Mouse (Mus musculus) myocyte (in vitro differentiated cells): Measurements from ENCODE around the gene Ldah. TPM values are rescaled to one million over a fixed set of nuclear protein-coding genes. Genes with fewer than 3 reads are reported as not detected.

Experiments used
- H3K27me3 ChIP-seq: one replicate; pipeline ENCODE4 v1.6.1; 2011; ENCODE audit not compliant: control insufficient read depth, insufficient read depth, insufficient read length
- H3K36me3 ChIP-seq: one replicate; pipeline ENCODE4 v1.6.1; 2011; ENCODE audit not compliant: control insufficient read depth, insufficient read depth
- H3K4me2 ChIP-seq: one replicate; pipeline ENCODE4 v1.6.1; 2011; ENCODE audit warnings: low read depth, control low read depth
- H3K4me3 ChIP-seq: one replicate; pipeline ENCODE4 v1.5.1; 2011; ENCODE audit warnings: mild to moderate bottlenecking, control low read depth, moderate library complexity
- H3K79me2 ChIP-seq: one replicate; pipeline ENCODE4 v1.6.1; 2011; ENCODE audit not compliant: control insufficient read depth, insufficient read depth
- H3ac ChIP-seq: one replicate; pipeline ENCODE4 v1.6.1; 2011; ENCODE audit not compliant: control insufficient read depth, insufficient read length
- CEBPB ChIP-seq: IDR thresholded peaks from 2 replicates; pipeline ENCODE4 v1.6.1; 2011; ENCODE audit warnings: mild to moderate bottlenecking, moderate library complexity; ENCODE audit not compliant: poor library complexity, insufficient read depth, severe bottlenecking
- E2F4 ChIP-seq: IDR thresholded peaks from one replicate; pipeline ENCODE4 v1.6.1; 2011; ENCODE audit warnings: mild to moderate bottlenecking, control low read depth, moderate library complexity; ENCODE audit not compliant: insufficient read depth
- MAX ChIP-seq: IDR thresholded peaks from one replicate; pipeline ENCODE4 v1.6.1; 2011; ENCODE audit warnings: low read depth, mild to moderate bottlenecking, control low read depth
- MYOD1 ChIP-seq, 3 experiments: IDR thresholded peaks; one replicate each; pipeline ENCODE4 v1.6.1; 2011; ENCODE audit warnings: control low read depth in 2 of 3, low read depth in 2 of 3, mild to moderate bottlenecking in 2 of 3, moderate library complexity in 1 of 3; ENCODE audit not compliant: insufficient read length in 2 of 3, control insufficient read depth in 1 of 3
- MYOG ChIP-seq, 3 experiments: IDR thresholded peaks; one replicate each; pipeline ENCODE4 v1.6.1; 2011; ENCODE audit warnings: control low read depth in 2 of 3, low read depth in 2 of 3, mild to moderate bottlenecking in 2 of 3; ENCODE audit not compliant: insufficient read length in 2 of 3, control insufficient read depth in 1 of 3, insufficient read depth in 1 of 3
- POLR2A ChIP-seq: IDR thresholded peaks from one replicate; pipeline ENCODE4 v1.6.1; 2011; ENCODE audit warnings: low read depth, mild to moderate bottlenecking, control low read depth, moderate library complexity; ENCODE audit not compliant: insufficient read length
- POLR2AphosphoS2 ChIP-seq: IDR thresholded peaks from one replicate; pipeline ENCODE4 v1.6.1; 2011; ENCODE audit warnings: low read depth, control low read depth; ENCODE audit not compliant: insufficient read length
- REST ChIP-seq: IDR thresholded peaks from one replicate; pipeline ENCODE4 v1.6.1; 2011; ENCODE audit warnings: mild to moderate bottlenecking, control low read depth, moderate library complexity; ENCODE audit not compliant: insufficient read depth, insufficient read length
- SRF ChIP-seq: IDR thresholded peaks from one replicate; pipeline ENCODE4 v1.6.1; 2011; ENCODE audit warnings: low read depth; ENCODE audit not compliant: control insufficient read depth, insufficient read length
- TCF12 ChIP-seq: IDR thresholded peaks from one replicate; pipeline ENCODE4 v1.6.1; 2011; ENCODE audit warnings: mild to moderate bottlenecking, control low read depth; ENCODE audit not compliant: poor library complexity, insufficient read depth, severe bottlenecking
- TCF3 ChIP-seq: IDR thresholded peaks from one replicate; pipeline ENCODE4 v1.6.1; 2011; ENCODE audit warnings: low read depth, control low read depth; ENCODE audit not compliant: insufficient read length
- USF1 ChIP-seq: IDR thresholded peaks from one replicate; pipeline ENCODE4 v1.6.1; 2011; ENCODE audit warnings: low read depth, mild to moderate bottlenecking, control low read depth, moderate library complexity
- polyA plus RNA-seq: library from polyadenylated mRNA; unstranded; fragments of >200 nt; fragmentation: generic; extraction: Trizol; gene quantifications from one replicate; pipeline ENCODE4 v1.2.1, GENCODE M21; 2012; ENCODE audit warnings: missing spikeins

Ldah gene
- polyA plus RNA-seq, 1 experiment: 35.0 TPM

- no peaks in the 10 kb centered on the region for H3K27me3 ChIP-seq
- H3K4me3 ChIP-seq: peak within 1 kb of the TSS; percentile 54
- peak within 1 kb of the TSS; percentile 86 for H3K4me2 ChIP-seq
- peaks cover 28% of the 10 kb centered on the region for H3K79me2 ChIP-seq
- peak within 1 kb of the TSS; percentile 27 for H3ac ChIP-seq
- TF ChIP-seq MYOD1 (IDR thresholded peaks at IDR 0.05; ENCODE audit: control insufficient read depth in 1 of 3, insufficient read length in 2 of 3, low read depth in 2 of 3): peak in 1 of 3 experiments; percentile 35
- TF ChIP-seq TCF3: no peak
- peak; percentile 93 for TF ChIP-seq POLR2A
- no peak for TF ChIP-seq SRF
- TF ChIP-seq CEBPB: no peak
- TF ChIP-seq USF1: no peak
- no peak for TF ChIP-seq REST
- TF ChIP-seq E2F4: no peak
- peak; percentile 95 for TF ChIP-seq POLR2AphosphoS2
- no peak for TF ChIP-seq MAX
- no peak for TF ChIP-seq TCF12
- TF ChIP-seq MYOG (IDR thresholded peaks at IDR 0.05; ENCODE audit: control insufficient read depth in 1 of 3, insufficient read depth in 1 of 3, insufficient read length in 2 of 3, low read depth in 2 of 3): no peak
- H3K36me3 ChIP-seq: peaks cover 10% of the 10 kb centered on the region
Observed at GRCm38 (mm10) chr12:8313270-8313771, 105.4 kb downstream of the Ldah start, which contains the start of gene Hs1bp3. TSS of gene Hs1bp3 (plus strand) at chr12:8313432.

- Histone ChIP-seq H3K27me3 (no peaks in the 10 kb centered on the region), H3ac (peak overlapping the region; percentile 27), H3K79me2 (peaks cover 28% of the 10 kb centered on the region), H3K4me3 (peak overlapping the region; percentile 54), H3K36me3 (peaks cover 14% of the 10 kb centered on the region), H3K4me2 (peak overlapping the region; percentile 86)
- TF ChIP-seq POLR2AphosphoS2 (no peak), TCF3 (no peak), SRF (no peak), MYOG (IDR thresholded peaks at IDR 0.05; ENCODE audit: control insufficient read depth in 1 of 3, insufficient read depth in 1 of 3, insufficient read length in 2 of 3, low read depth in 2 of 3) (no peak), CEBPB (no peak), POLR2A (no peak), USF1 (no peak), REST (no peak), MYOD1 (IDR thresholded peaks at IDR 0.05; ENCODE audit: control insufficient read depth in 1 of 3, insufficient read length in 2 of 3, low read depth in 2 of 3) (no peak), TCF12 (no peak), MAX (no peak), E2F4 (no peak)
Observed at GRCm38 (mm10) chr12:8313773-8314172, 105.9 kb downstream of the Ldah start.

GRCm38 (mm10) chr12:8316541-8316940, 108.6 kb downstream of the Ldah start:
- no peak overlapping the region for H3K4me2 ChIP-seq
- peaks cover 28% of the 10 kb centered on the region for H3K79me2 ChIP-seq
- H3K4me3 ChIP-seq: no peak overlapping the region
- peaks cover 17% of the 10 kb centered on the region for H3K36me3 ChIP-seq
- TF ChIP-seq REST (no peak), CEBPB (no peak), TCF12 (no peak), MAX (no peak), USF1 (no peak), TCF3 (no peak), MYOD1 (IDR thresholded peaks at IDR 0.05; ENCODE audit: control insufficient read depth in 1 of 3, insufficient read length in 2 of 3, low read depth in 2 of 3) (no peak), POLR2AphosphoS2 (no peak), E2F4 (no peak), POLR2A (no peak), MYOG (IDR thresholded peaks at IDR 0.05; ENCODE audit: control insufficient read depth in 1 of 3, insufficient read depth in 1 of 3, insufficient read length in 2 of 3, low read depth in 2 of 3) (no peak)
- H3ac ChIP-seq: no peak overlapping the region
- no peaks in the 10 kb centered on the region for H3K27me3 ChIP-seq

- Histone ChIP-seq H3ac (no peak overlapping the region), H3K4me2 (no peak overlapping the region), H3K27me3 (no peaks in the 10 kb centered on the region), H3K36me3 (peaks cover 29% of the 10 kb centered on the region), H3K79me2 (peaks cover 12% of the 10 kb centered on the region), H3K4me3 (no peak overlapping the region)
- TF ChIP-seq MYOG (IDR thresholded peaks at IDR 0.05; ENCODE audit: control insufficient read depth in 1 of 3, insufficient read depth in 1 of 3, insufficient read length in 2 of 3, low read depth in 2 of 3) (no peak), POLR2A (no peak), TCF12 (no peak), REST (no peak), TCF3 (no peak), MAX (no peak), MYOD1 (IDR thresholded peaks at IDR 0.05; ENCODE audit: control insufficient read depth in 1 of 3, insufficient read length in 2 of 3, low read depth in 2 of 3) (no peak), E2F4 (no peak), SRF (no peak), POLR2AphosphoS2 (no peak), CEBPB (no peak), USF1 (no peak)
Observed at GRCm38 (mm10) chr12:8320084-8320713, 112.3 kb downstream of the Ldah start.
